Mouse (Mus musculus) granulocyte monocyte progenitor cell, adult 5-6 weeks (primary cell): Measurements from ENCODE around the gene Rph3a. TPM values are rescaled to one million over a fixed set of nuclear protein-coding genes. Genes with fewer than 3 reads are reported as not detected.

Experiments used
- ATAC-seq: replicated peaks from 2 replicates; pipeline ENCODE4 v1.8.0; 2016; ENCODE audit warnings: mild to moderate bottlenecking, moderate TSS enrichment, inconsistent platforms; ENCODE audit not compliant: poor library complexity, severe bottlenecking
- total RNA-seq, 2 experiments: library from RNA; stranded (forward) in 1 of 2; stranded (reverse) in 1 of 2; fragments of 200-712, 200-1000 nt in 1 of 2; fragments of >200 nt in 1 of 2; fragmentation: Nextera tagmentation in 1 of 2; gene quantifications; 2 replicates each; pipeline ENCODE4 v1.2.3; 2014 to 2017

Gene Rph3a
- total RNA-seq (2014; fragmentation: Nextera tagmentation) (not detected in 2 replicates), total RNA-seq (2017) (0.22 TPM in 1 of 2 replicates, not detected in the other)

- no peak for ATAC-seq
These were observed at the start of gene Rph3a for GRCm38 (mm10) chr5:121009811-121010569. Gene Rph3a (minus strand): TSS chr5:121010092.

GRCm38 (mm10) chr5:121058261-121058660 lies 48.4 kb upstream of the Rph3a start:
- ATAC-seq = no peak

GRCm38 (mm10) chr5:121053886-121054285 lies 44.0 kb upstream of the Rph3a start:
- ATAC-seq = no peak

GRCm38 (mm10) chr5:121041791-121042190 lies 31.9 kb upstream of the Rph3a start:
- no peak for ATAC-seq

GRCm38 (mm10) chr5:121039465-121039864 lies 29.6 kb upstream of the Rph3a start:
- no peak for ATAC-seq

GRCm38 (mm10) chr5:121030161-121030560 lies 20.3 kb upstream of the Rph3a start:
- no peak for ATAC-seq

GRCm38 (mm10) chr5:121019505-121019904 lies 9.6 kb upstream of the Rph3a start:
- no peak for ATAC-seq

GRCm38 (mm10) chr5:121017699-121018098 lies 7.8 kb upstream of the Rph3a start:
- no peak for ATAC-seq

GRCm38 (mm10) chr5:121016405-121016804 lies 6.5 kb upstream of the Rph3a start:
- no peak for ATAC-seq

- ATAC-seq = no peak
These were observed 4.6 kb upstream of the Rph3a start for GRCm38 (mm10) chr5:121014496-121014895.

GRCm38 (mm10) chr5:121011962-121012361 lies 2.1 kb upstream of the Rph3a start:
- no peak for ATAC-seq

GRCm38 (mm10) chr5:121009406-121009805 lies 486 bp downstream of the Rph3a start:
- peak; percentile 99 for ATAC-seq

GRCm38 (mm10) chr5:121008411-121009239 lies 1.3 kb downstream of the Rph3a start:
- ATAC-seq = no peak

GRCm38 (mm10) chr5:121007563-121007962 lies 2.3 kb downstream of the Rph3a start:
- no peak for ATAC-seq

GRCm38 (mm10) chr5:121007130-121007529 lies 2.8 kb downstream of the Rph3a start:
- no peak for ATAC-seq

- no peak for ATAC-seq
These were observed 3.7 kb downstream of the Rph3a start for GRCm38 (mm10) chr5:121006176-121006575.

GRCm38 (mm10) chr5:121003781-121004180 lies 6.1 kb downstream of the Rph3a start:
- ATAC-seq = peak; percentile 84

GRCm38 (mm10) chr5:120999573-120999972 lies 10.3 kb downstream of the Rph3a start:
- no peak for ATAC-seq

- no peak for ATAC-seq
These were observed 21.5 kb downstream of the Rph3a start for GRCm38 (mm10) chr5:120988373-120988772.

GRCm38 (mm10) chr5:120983029-120983428 lies 26.9 kb downstream of the Rph3a start:
- no peak for ATAC-seq

- no peak for ATAC-seq
These were observed 28.7 kb downstream of the Rph3a start for GRCm38 (mm10) chr5:120981211-120981610.
